Mouse (Mus musculus): ENCODE results near the gene Pbx1. TPM values are rescaled to one million over a fixed set of nuclear protein-coding genes. Genes with fewer than 3 reads are reported as not detected.

The Pbx1 gene
- polyA plus RNA-seq, 1 experiment from 2014 or later, result 59.2 TPM

- H3K4me3 ChIP-seq (ENCODE audit: low read depth, low read length), result no peak overlapping the region
- 75% methylated on average over 5 of the region's 5 CpGs for WGBS
- H3K27ac ChIP-seq (ENCODE audit: low read depth, low read length), result no peak overlapping the region
- ATAC-seq (ENCODE audit: low FRiP score) (peak; percentile 60), DNase-seq (ENCODE audit: low spot score) (no peak)
- H3K9ac ChIP-seq (ENCODE audit: low read depth, low read length), result no peak overlapping the region
- H3K27me3 ChIP-seq (ENCODE audit: control insufficient read depth, insufficient read depth, low read length), result no peaks in the 10 kb centered on the region
- H3K4me2 ChIP-seq (replicated peaks; ENCODE audit: low read depth, low read length), result no peak overlapping the region
- H3K9me3 ChIP-seq (ENCODE audit: control insufficient read depth, low read length), result no peaks in the 10 kb centered on the region
- 0 out of 2 replicates have a peak, but pooled peaks cover 2% of the 10 kb centered on the region for H3K4me1 ChIP-seq (replicated peaks; ENCODE audit: control insufficient read depth, insufficient read depth, low read length)
- H3K36me3 ChIP-seq (ENCODE audit: control insufficient read depth, insufficient read depth, low read length), result no peaks in the 10 kb centered on the region
These were observed 156.4 kb downstream of the Pbx1 start for GRCm38 (mm10) chr1:168275678-168276077.

GRCm38 (mm10) chr1:168274296-168274695, 157.8 kb downstream of the Pbx1 start:
- H3K36me3 ChIP-seq (ENCODE audit: control insufficient read depth, insufficient read depth, low read length), result no peaks in the 10 kb centered on the region
- H3K27me3 ChIP-seq (ENCODE audit: control insufficient read depth, insufficient read depth, low read length), result no peaks in the 10 kb centered on the region
- no peak overlapping the region for H3K4me2 ChIP-seq (replicated peaks; ENCODE audit: low read depth, low read length)
- H3K4me1 ChIP-seq (replicated peaks; ENCODE audit: control insufficient read depth, insufficient read depth, low read length), result 0 out of 2 replicates have a peak, but pooled peaks cover 2% of the 10 kb centered on the region
- H3K27ac ChIP-seq (ENCODE audit: low read depth, low read length), result no peak overlapping the region
- ATAC-seq (ENCODE audit: low FRiP score) (no peak), DNase-seq (ENCODE audit: low spot score) (no peak)
- 96% methylated on average over 4 of the region's 4 CpGs for WGBS
- no peak overlapping the region for H3K4me3 ChIP-seq (ENCODE audit: low read depth, low read length)
- H3K9ac ChIP-seq (ENCODE audit: low read depth, low read length), result no peak overlapping the region
- H3K9me3 ChIP-seq (ENCODE audit: control insufficient read depth, low read length), result no peaks in the 10 kb centered on the region

DNA sequence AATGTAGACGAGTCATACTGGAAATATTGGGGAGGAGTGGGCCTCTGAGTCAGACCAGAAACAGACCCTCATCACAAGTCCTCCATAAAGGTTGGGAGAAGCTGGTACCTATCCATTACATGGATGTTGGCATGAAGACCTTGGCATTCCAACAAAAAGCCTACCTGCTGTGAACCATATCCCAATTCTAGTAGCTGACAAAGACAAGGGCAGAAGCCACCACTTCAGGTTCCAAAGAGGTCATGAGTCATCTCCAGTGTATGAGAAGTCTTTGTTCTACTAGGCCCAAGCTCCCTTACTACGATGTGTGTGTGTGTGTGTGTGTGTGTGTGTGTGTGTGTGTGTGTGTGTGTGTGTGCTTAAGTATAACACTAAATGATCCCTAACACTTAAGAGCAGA, 160.0 kb downstream of the Pbx1 start:
- Histone ChIP-seq H3K9ac (ENCODE audit: low read depth, low read length) (no peak overlapping the region), H3K9me3 (ENCODE audit: control insufficient read depth, low read length) (no peaks in the 10 kb centered on the region), H3K27ac (ENCODE audit: low read depth, low read length) (no peak overlapping the region), H3K4me1 (replicated peaks; ENCODE audit: control insufficient read depth, insufficient read depth, low read length) (peaks cover 2% of the 10 kb centered on the region; the same call in 1 of the 2 replicates), H3K27me3 (ENCODE audit: control insufficient read depth, insufficient read depth, low read length) (no peaks in the 10 kb centered on the region), H3K4me3 (ENCODE audit: low read depth, low read length) (no peak overlapping the region), H3K36me3 (ENCODE audit: control insufficient read depth, insufficient read depth, low read length) (no peaks in the 10 kb centered on the region), H3K4me2 (replicated peaks; ENCODE audit: low read depth, low read length) (no peak overlapping the region)
- ATAC-seq (ENCODE audit: low FRiP score) (no peak), DNase-seq (ENCODE audit: low spot score) (no peak)
- 83% methylated on average over 2 of the region's 2 CpGs for WGBS

- Histone ChIP-seq H3K4me2 (replicated peaks; ENCODE audit: low read depth, low read length) (no peak overlapping the region), H3K9me3 (ENCODE audit: control insufficient read depth, low read length) (no peaks in the 10 kb centered on the region), H3K9ac (ENCODE audit: low read depth, low read length) (no peak overlapping the region), H3K27ac (ENCODE audit: low read depth, low read length) (no peak overlapping the region), H3K4me3 (ENCODE audit: low read depth, low read length) (no peak overlapping the region), H3K27me3 (ENCODE audit: control insufficient read depth, insufficient read depth, low read length) (no peaks in the 10 kb centered on the region), H3K4me1 (replicated peaks; ENCODE audit: control insufficient read depth, insufficient read depth, low read length) (no peaks in the 10 kb centered on the region; the same call in 1 of the 2 replicates), H3K36me3 (ENCODE audit: control insufficient read depth, insufficient read depth, low read length) (no peaks in the 10 kb centered on the region)
- no peak for DNase-seq (ENCODE audit: low spot score)
- 94% methylated on average over 4 of the region's 4 CpGs for WGBS
- no peak for ATAC-seq (ENCODE audit: low FRiP score)
These were observed 160.9 kb downstream of the Pbx1 start for GRCm38 (mm10) chr1:168271207-168271606.

DNA sequence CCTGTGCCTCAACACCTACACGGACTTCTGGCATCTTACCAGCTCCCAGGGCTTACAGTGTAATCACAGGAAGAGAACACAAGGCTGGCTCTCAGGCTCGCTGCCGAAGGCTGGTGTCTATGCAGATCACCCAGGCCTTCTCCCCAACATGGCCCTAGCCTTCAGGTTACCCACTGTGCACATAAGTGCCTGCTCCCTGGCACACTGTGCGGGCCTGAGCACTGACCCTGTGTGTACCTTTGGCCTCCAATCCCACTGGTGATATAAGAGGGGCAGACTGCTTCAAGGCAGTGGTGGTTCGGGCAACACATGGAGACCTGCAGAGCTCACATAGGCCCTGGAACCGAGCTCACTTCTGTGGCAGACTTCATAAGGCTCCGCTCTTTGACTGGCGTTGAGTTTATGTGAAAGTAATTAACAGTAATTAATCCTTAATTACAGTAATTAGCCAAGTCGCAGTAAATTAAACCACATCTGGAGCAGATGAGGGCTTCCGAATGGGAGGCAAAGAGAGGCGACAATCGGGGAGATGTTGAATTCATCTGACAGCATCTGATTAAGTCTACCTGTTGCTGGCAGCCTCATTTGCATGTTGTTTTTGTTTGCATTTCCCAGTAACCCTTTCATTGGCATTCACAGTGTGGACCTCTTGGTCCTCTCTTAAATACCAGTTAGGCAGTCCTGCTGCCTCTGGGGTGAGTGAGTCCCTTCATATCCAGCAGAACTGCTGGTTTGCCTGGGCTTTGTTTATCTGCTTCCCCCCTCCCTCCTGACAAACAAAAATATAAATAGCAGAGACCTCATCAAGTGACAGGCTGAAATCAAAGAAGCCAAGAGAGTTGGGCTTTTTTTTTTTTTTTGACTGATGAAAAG, 163.1 kb downstream of the Pbx1 start:
- H3K36me3 ChIP-seq (ENCODE audit: control insufficient read depth, insufficient read depth, low read length), result no peaks in the 10 kb centered on the region
- H3K4me3 ChIP-seq (ENCODE audit: low read depth, low read length), result no peak overlapping the region
- ATAC-seq (ENCODE audit: low FRiP score) (no peak), DNase-seq (ENCODE audit: low spot score) (no peak)
- no peaks in the 10 kb centered on the region for H3K9me3 ChIP-seq (ENCODE audit: control insufficient read depth, low read length)
- no peak overlapping the region for H3K27ac ChIP-seq (ENCODE audit: low read depth, low read length)
- no peak overlapping the region for H3K4me2 ChIP-seq (replicated peaks; ENCODE audit: low read depth, low read length)
- H3K27me3 ChIP-seq (ENCODE audit: control insufficient read depth, insufficient read depth, low read length), result no peaks in the 10 kb centered on the region
- WGBS, result 75% methylated on average over 12 of the region's 12 CpGs
- H3K4me1 ChIP-seq (replicated peaks; ENCODE audit: control insufficient read depth, insufficient read depth, low read length), result no peaks in the 10 kb centered on the region; the same call in 1 of the 2 replicates
- no peak overlapping the region for H3K9ac ChIP-seq (ENCODE audit: low read depth, low read length)

DNA sequence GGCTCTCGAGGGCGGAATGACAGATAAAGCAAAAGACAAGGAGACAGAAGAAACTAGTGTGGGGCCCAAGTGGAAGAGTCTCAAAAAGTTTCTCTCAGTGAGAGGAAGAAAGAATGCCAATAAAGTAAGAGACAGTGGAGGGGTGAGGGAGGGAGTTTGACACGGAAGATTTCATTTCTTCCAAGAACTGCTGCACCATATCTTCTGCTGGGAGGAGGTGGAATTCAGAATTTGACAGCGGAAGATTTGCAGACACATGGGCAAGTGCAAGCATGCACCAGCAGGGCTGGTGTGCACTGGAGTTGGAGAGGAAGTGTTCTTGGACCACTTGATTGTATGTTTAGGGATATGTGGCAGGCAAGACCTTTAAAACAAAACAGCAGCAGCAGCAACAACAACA, 163.8 kb downstream of the Pbx1 start:
- Histone ChIP-seq H3K36me3 (ENCODE audit: control insufficient read depth, insufficient read depth, low read length) (no peaks in the 10 kb centered on the region), H3K4me3 (ENCODE audit: low read depth, low read length) (no peak overlapping the region), H3K9me3 (ENCODE audit: control insufficient read depth, low read length) (no peaks in the 10 kb centered on the region), H3K9ac (ENCODE audit: low read depth, low read length) (no peak overlapping the region), H3K4me2 (replicated peaks; ENCODE audit: low read depth, low read length) (no peak overlapping the region), H3K27me3 (ENCODE audit: control insufficient read depth, insufficient read depth, low read length) (no peaks in the 10 kb centered on the region), H3K27ac (ENCODE audit: low read depth, low read length) (no peak overlapping the region), H3K4me1 (replicated peaks; ENCODE audit: control insufficient read depth, insufficient read depth, low read length) (no peaks in the 10 kb centered on the region; the same call in 1 of the 2 replicates)
- 93% methylated on average over 4 of the region's 4 CpGs for WGBS
- DNase-seq (ENCODE audit: low spot score), result no peak
- no peak for ATAC-seq (ENCODE audit: low FRiP score)

GRCm38 (mm10) chr1:168265594-168266390, 166.3 kb downstream of the Pbx1 start:
- H3K27me3 ChIP-seq (ENCODE audit: control insufficient read depth, insufficient read depth, low read length), result no peaks in the 10 kb centered on the region
- no peak overlapping the region for H3K4me2 ChIP-seq (replicated peaks; ENCODE audit: low read depth, low read length)
- DNase-seq (ENCODE audit: low spot score) (no peak), ATAC-seq (ENCODE audit: low FRiP score) (peak; percentile 51; the same call in 1 of the 2 replicates)
- no peaks in the 10 kb centered on the region for H3K36me3 ChIP-seq (ENCODE audit: control insufficient read depth, insufficient read depth, low read length)
- no peaks in the 10 kb centered on the region; the same call in 1 of the 2 replicates for H3K4me1 ChIP-seq (replicated peaks; ENCODE audit: control insufficient read depth, insufficient read depth, low read length)
- H3K4me3 ChIP-seq (ENCODE audit: low read depth, low read length), result no peak overlapping the region
- 0 out of 2 replicates have a peak overlapping the region, but pooled peaks have one; percentile 1 for H3K27ac ChIP-seq (ENCODE audit: low read depth, low read length)
- H3K9ac ChIP-seq (ENCODE audit: low read depth, low read length), result no peak overlapping the region
- no peaks in the 10 kb centered on the region for H3K9me3 ChIP-seq (ENCODE audit: control insufficient read depth, low read length)
- 82% methylated on average over 12 of the region's 12 CpGs for WGBS

DNA sequence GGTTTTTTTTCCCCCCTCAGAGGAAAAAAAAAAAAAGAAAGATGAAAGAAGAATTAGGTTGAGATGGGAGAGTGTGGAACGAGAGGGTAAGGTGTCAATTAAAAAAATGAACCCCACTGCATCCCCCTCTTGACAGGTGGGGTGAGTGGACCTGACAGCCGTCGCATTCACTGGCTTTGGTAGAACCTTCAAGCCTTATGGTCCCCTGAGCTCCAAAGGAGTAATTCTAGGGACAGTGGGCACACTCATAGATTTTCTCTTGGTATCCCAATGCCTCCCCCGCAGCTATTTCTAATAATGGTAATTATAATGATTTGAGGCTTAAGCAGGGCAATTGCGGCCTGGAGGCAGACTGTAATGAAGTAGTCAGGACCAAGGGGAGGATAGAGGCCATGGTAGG, 167.0 kb downstream of the Pbx1 start:
- H3K27ac ChIP-seq (ENCODE audit: low read depth, low read length), result 0 out of 2 replicates have a peak overlapping the region, but pooled peaks have one; percentile 1
- 78% methylated on average over 5 of the region's 5 CpGs for WGBS
- no peak for ATAC-seq (ENCODE audit: low FRiP score)

More for the DNA sequence above, 167.0 kb downstream of the Pbx1 start:
- Histone ChIP-seq H3K4me1 (replicated peaks; ENCODE audit: control insufficient read depth, insufficient read depth, low read length) (no peaks in the 10 kb centered on the region; the same call in 1 of the 2 replicates), H3K4me3 (ENCODE audit: low read depth, low read length) (no peak overlapping the region), H3K9ac (ENCODE audit: low read depth, low read length) (no peak overlapping the region), H3K9me3 (ENCODE audit: control insufficient read depth, low read length) (no peaks in the 10 kb centered on the region), H3K4me2 (replicated peaks; ENCODE audit: low read depth, low read length) (no peak overlapping the region), H3K27me3 (ENCODE audit: control insufficient read depth, insufficient read depth, low read length) (no peaks in the 10 kb centered on the region), H3K36me3 (ENCODE audit: control insufficient read depth, insufficient read depth, low read length) (no peaks in the 10 kb centered on the region)
- DNase-seq (ENCODE audit: low spot score), result no peak

All from hindbrain, embryonic 11.5 days (tissue).